Mouse (Mus musculus) thymus, adult 2 months (tissue): Measurements from ENCODE around the gene Rap1gap2.

Experiments used
- CTCF ChIP-seq: fragments of 200-500 bp; IDR thresholded peaks from 2 replicates; pipeline ENCODE4 v1.5.1; 2012; ENCODE audit warnings: mild to moderate bottlenecking, control low read depth, low read length, moderate library complexity, borderline replicate concordance; ENCODE audit not compliant: control insufficient read depth, poor library complexity, insufficient read depth; ENCODE audit errors: extremely low read depth
- POLR2A ChIP-seq: fragments of 200-500 bp; IDR thresholded peaks from 2 replicates; pipeline ENCODE4 v1.6.1; 2012; ENCODE audit warnings: mild to moderate bottlenecking, low read length, control low read depth, moderate library complexity; ENCODE audit not compliant: control insufficient read depth, poor library complexity, insufficient read depth; ENCODE audit errors: extremely low read depth

- no peak for TF ChIP-seq CTCF
- no peak for TF ChIP-seq POLR2A
These were observed 63.6 kb downstream of the Rap1gap2 start for GRCm38 (mm10) chr11:74546933-74547694.
